Mouse (Mus musculus) megakaryocyte, adult 5-6 weeks (primary cell): ENCODE measurements at regions not wholly inside any gene's neighbourhood (a gene's known extent, or its start where the extent isn't known, plus 50 kb on each side); places are given as distances from the start of the nearest gene placed in this dataset.

Experiments
- ATAC-seq: 2 replicates; pipeline ENCODE4 v1.8.0; 2016; ENCODE audit warnings: mild to moderate bottlenecking, inconsistent platforms; ENCODE audit not compliant: poor library complexity, severe bottlenecking

- ATAC-seq: no peak
These were observed 112.6 kb downstream of the Mrm1 start for GRCm38 (mm10) chr11:84706692-84707091.

- ATAC-seq: no peak
These were observed 117.8 kb downstream of the Mrm1 start for GRCm38 (mm10) chr11:84701319-84702175.

- ATAC-seq: no peak
These were observed 121.8 kb downstream of the Mrm1 start for GRCm38 (mm10) chr11:84697521-84697920.

- ATAC-seq: no peak
These were observed 126.7 kb downstream of the Mrm1 start for GRCm38 (mm10) chr11:84692638-84693037.

GRCm38 (mm10) chr11:84691410-84692148, 127.7 kb downstream of the Mrm1 start:
- ATAC-seq: no peak

- no peak for ATAC-seq
These were observed 132.8 kb downstream of the Mrm1 start for GRCm38 (mm10) chr11:84686473-84686872.

- ATAC-seq: no peak
These were observed 135.0 kb downstream of the Mrm1 start for GRCm38 (mm10) chr11:84684325-84684724.

GRCm38 (mm10) chr11:84682931-84683330, 136.4 kb downstream of the Mrm1 start:
- ATAC-seq: no peak

GRCm38 (mm10) chr11:84676377-84677078, 142.8 kb downstream of the Mrm1 start:
- no peak for ATAC-seq

GRCm38 (mm10) chr11:84672841-84673473, 146.4 kb downstream of the Mrm1 start:
- no peak for ATAC-seq

GRCm38 (mm10) chr11:84671585-84671984, 146.2 kb upstream of the Lhx1 start:
- no peak for ATAC-seq

GRCm38 (mm10) chr11:84667711-84668110, 142.4 kb upstream of the Lhx1 start:
- no peak for ATAC-seq

- no peak for ATAC-seq
These were observed 138.9 kb upstream of the Lhx1 start for GRCm38 (mm10) chr11:84664258-84664657.

- no peak for ATAC-seq
These were observed 136.6 kb upstream of the Lhx1 start for GRCm38 (mm10) chr11:84661981-84662380.

GRCm38 (mm10) chr11:84660877-84661276, 135.5 kb upstream of the Lhx1 start:
- ATAC-seq: no peak

GRCm38 (mm10) chr11:84659370-84659937, 134.1 kb upstream of the Lhx1 start:
- ATAC-seq: no peak

GRCm38 (mm10) chr11:84653481-84653880, 128.1 kb upstream of the Lhx1 start:
- no peak for ATAC-seq

- ATAC-seq: no peak
These were observed 123.6 kb upstream of the Lhx1 start for GRCm38 (mm10) chr11:84648899-84649298.

- no peak for ATAC-seq
These were observed 121.8 kb upstream of the Lhx1 start for GRCm38 (mm10) chr11:84647104-84647503.

- no peak for ATAC-seq
These were observed 117.7 kb upstream of the Lhx1 start for GRCm38 (mm10) chr11:84643107-84643372.
